Mouse (Mus musculus) adrenal gland (tissue): ENCODE data around the gene Hnrnpl.

Source experiments
- intact Hi-C: fragments of 180-260 bp; cut with DNase I; formaldehyde crosslinking; loops from one replicate; pipeline ENCODE4 v1.15.1; 2025

Gene Hnrnpl

DNA sequence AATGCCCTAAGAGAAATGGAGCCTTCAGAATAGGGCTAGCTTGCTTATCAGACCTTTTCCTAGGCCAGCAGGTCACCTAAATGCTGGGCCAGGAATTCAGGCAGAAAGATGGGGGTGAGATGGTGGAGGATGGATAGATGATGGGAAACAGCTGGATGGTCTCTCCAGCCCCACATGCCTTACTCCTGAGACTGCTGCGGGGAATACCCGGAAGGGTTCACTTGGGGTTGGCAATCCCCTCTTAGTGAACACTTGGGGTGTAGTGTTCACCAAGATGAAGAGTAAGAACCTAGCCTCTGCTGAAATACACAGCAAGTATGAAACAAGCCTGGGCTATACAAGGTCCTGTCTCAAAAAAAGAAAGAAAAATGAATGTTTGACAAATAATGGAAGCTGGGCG lies 19.1 kb upstream of the Hnrnpl start:
- intact Hi-C loops: loop anchor here (5.0 to 10.0 kb wide), 2 partner anchors 183 to 246 kb away; no protein-coding TSS in a partner anchor

DNA sequence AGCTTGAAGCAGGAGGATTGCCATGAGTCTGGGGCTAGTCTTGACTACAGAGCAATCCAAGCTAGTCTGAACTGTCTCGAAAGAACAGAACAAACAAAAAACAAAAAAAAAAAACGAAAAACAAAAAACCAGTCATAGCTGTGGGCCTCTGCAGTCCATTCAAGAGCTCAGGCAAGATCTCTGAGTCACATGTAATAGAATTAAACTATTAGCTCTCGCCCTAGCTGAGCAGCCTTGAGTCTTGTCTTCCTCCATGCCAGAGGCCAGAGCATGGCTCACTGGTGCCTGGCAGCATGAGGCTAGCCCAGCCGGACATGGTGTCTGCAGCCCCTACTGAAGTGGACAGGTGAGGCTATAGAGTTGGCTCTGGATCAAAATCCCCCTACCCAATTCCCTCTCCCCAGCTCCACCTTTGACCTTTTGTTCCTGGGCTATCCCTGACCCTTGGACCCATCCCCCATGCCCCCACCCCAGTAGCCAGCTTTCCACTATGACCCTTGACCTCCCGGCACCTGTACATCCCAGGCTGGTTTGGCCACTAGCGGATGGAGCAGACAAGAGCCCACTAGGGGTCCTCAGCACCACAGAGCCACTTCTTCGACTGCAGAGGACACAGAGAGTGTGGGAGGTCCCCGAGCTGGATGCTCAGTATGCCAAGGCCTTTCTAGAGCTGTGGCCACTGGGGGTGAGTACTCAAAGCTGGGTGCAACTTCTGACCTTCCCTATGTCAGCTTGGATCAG lies 18.1 kb upstream of the Hnrnpl start:
- intact Hi-C loops: no loop called here

DNA sequence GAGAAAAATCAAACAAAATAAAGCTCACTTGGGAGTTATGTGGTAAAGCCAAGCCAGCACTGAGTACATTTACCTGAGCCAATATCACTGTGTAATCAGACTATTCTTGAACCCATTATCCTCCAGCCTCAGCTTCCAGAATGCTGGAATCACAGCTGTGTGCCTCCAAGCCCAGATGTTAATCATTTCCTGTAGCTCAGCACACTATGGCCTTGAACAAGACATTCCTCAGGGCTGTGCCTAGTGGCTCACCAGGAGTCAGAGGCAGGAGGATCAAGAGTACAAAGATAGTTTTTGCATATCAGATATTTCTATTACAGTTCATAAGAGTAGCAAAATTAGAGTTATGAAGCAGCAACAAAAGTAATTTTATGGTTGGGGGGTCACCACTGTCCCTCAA lies 16.6 kb upstream of the Hnrnpl start:
- intact Hi-C loops: no loop called here

DNA sequence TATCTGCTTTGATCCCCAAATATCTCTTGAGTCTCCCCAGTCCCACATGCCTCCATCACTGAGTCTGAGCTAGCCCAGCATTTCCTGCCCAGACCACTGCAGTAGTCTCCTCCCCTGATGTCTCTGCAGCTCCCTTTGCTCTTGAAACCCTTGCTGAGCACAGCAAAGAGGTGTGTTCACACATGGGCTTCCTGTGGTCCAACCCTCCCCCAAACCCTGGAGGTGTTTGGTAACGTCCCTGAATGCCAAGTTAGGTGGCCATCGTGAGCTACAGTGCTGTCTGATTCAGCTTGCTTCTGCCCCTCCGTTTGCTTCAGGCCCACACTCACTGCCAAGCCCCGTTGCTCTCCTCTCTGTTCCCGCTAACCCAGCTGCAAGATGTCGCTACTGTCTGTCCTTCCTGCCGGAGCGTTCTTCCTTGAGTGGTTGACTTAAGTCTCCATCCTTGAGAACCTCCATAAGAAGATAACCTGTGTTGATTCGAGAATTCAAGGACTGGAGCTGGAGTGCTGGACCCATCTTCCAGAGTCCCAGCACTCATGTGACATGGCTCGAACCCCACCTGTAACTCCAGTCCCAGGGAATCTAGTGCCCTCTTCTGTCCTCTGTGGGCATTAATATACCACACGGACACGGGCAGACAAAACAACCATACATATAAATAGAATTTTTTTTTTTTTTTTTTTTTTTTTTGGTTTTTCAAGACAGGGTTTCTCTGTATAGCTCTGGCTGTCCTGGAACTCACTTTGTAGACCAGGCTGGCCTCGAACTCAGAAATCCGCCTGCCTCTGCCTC lies 15.8 kb upstream of the Hnrnpl start:
- intact Hi-C loops: no loop called here

DNA sequence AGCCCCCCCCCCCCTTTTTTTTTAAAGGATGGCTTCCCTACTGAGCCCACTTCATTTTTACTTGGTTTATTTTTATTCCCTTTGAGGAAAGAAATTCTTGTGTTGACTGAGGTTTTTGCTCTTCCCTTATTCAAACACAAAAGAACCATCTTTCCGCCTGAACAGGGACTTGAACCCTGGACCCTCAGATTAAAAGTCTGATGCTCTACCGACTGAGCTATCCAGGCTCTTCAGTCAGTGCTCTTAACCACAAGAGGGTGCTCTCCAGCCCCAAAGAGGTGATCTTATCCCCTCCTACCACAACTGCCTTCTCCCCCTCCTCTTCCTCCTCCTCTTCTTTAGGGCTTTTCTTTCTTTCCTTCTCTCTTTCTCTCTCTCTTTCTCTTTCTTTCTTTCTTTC lies 14.5 kb upstream of the Hnrnpl start:
- intact Hi-C loops: no loop called here

DNA sequence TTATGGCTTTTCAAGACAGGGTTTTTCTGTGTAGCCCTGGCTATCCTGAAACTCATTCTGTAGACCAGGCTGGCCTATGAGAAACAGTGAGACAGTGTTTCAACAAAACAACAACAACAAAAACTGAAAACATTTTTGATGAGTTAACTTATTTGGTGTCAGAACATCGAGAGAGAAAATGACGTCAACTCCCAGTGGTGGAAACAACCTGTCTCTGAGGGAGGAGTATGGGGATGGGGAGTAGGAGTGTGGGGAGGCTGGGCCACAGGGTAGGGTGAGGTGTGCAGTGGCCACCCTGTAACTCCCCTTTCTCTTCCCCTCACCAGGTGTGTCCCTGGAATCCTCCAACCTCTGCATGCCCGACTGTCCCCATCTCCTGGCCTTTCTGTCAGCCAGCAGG lies 13.8 kb upstream of the Hnrnpl start:
- intact Hi-C loops: no loop called here

DNA sequence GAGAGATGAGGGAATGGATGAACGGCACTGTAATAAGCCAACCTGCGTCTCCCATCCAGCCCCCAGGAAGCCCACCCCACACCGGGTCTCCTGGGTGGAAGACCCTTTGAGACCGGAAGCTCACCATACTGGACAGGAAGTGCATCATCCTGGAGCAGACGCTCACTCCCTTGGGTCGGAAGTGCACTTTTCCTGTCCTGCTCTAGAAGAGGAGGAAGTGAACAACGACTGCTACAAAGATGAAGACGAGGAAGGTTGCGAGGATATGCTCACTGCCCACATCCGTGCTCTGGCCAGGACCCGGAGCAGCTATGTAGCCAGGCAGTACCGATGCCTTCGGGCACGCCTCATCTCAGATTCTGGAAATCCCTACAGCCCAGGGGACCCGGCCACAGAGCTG lies 12.5 kb upstream of the Hnrnpl start:
- intact Hi-C loops: no loop called here

DNA sequence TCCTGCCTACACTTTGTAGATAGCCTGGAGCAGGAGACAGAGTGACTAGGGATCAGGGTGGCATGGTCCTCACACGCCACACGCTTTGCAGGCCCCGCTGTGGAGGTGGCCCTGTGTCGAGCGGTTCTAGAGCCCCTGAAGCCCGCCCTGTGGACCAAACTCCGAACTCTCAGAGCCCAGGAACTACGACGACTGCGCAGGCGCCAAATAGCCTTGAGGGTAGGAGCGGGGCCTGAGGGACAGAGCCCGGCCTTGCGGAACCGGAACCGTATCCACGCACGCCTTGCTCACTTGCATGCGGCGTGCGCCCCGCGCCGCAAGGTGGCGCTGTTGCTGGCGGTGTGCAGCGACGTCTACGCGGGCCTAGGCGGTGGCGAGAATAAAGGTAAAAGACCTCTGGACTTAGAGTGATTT lies 11.8 kb upstream of the Hnrnpl start:
- intact Hi-C loops: no loop called here

DNA sequence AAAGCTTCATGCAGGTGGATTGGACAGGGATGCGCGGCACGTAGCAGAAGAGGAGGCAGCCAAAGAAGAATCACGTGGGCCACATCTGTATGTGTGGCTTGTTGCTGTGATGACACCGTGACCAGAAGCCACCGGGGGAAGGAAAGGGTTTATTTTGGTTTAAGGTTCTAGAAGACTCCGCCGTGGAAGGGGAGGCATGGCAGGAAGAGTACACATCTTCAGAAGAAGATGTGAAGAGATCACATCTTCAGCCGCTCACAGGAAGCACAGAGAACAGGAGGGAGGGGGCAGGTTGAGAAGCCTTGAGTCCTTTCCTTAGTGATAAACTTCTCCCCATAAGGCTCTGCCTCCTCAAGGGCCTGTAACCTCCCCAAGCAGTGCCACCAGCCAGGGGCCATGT lies 8.3 kb upstream of the Hnrnpl start:
- intact Hi-C loops: loop anchor here (2.0 kb wide), 1 partner anchor 67 kb away; no protein-coding TSS in a partner anchor

DNA sequence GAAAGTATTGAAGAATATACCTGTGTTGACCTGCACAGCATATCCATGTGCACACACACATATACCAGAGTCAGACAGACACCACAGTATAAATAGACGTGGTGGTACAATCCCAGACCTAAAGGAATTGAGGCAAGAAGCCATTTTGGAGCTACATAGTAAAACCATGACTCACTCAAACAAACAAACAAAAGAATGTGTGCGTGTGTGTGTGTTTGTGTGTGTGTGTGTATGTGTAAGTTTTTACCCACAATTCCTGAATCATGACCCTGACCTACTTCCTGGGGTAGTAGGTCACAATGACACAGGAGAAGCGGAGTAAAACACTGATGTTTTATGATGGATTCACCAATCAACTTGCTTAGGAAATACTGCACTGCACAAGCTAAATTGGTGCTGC lies 6.9 kb upstream of the Hnrnpl start:
- intact Hi-C loops: no loop called here

DNA sequence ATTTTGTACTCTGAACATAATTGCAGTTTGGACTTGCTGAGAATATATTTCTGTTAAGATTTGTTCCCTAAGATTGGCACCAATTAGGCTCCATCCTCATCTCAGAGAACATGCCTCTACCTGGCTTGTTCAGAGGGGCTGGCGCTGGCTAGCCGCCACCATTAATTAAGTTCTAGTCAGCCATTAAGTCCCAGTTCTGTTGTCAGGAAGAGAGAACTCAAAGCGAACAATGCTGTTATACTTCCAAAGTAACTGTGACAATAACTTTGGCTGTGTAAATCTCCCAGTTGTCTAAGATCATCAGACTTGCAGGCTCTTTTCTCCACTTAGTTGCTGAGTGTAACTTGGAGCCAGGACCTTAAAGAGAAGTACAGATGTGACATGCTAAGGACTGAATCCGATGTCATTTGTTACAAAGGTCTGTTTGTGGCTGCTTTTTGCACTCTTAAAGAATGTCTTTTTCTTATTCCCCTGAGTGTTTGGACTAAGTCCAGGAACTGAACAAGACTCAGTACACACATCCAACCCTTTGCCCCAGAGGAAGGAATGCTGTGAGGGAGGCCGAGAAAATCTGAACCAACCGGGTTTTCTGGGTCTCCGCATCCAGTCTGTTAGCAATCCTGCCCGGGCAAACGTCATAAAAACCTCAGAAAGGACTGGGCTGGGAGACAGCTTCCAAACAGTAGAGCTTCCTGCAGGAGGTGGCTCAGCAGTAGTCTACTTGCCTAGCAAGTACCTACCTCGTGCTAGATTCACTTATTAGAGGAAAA lies 6.3 kb upstream of the Hnrnpl start:
- intact Hi-C loops: no loop called here

DNA sequence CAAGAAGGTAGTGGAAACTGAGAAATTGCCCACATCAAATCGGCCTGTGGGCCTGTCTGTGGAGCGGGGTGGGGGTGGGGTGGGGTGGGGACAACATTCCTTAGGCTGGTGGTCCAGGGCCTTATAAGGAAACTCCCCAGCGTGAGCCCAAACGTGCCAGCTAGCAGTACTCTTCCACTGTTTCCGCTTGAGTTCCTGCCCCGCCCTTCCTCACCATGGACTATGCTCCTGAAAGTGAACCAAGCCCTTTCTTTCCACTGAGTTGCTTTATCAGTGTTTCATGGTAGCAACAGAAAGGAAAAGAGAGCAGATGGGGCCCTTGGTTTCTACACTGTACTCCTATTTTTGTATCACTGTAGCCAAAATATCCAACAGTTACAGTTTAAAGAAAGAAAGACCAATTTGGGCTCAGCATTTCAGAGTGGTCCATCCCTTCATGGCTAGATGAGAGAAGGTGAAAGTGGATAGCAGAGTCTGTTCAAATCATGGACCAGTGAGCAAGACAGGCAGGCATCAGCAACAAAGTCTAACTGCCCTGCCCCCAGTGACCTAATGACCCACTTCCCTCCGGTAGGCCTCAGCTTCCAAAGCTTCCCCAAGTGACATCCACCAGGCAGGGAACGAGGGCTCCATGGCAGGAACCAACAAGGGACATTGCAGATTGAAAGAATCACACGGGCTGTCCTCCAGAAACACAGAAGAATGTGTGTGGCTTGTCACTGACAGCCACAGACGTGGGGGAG lies 5.3 kb upstream of the Hnrnpl start:
- intact Hi-C loops: no loop called here

DNA sequence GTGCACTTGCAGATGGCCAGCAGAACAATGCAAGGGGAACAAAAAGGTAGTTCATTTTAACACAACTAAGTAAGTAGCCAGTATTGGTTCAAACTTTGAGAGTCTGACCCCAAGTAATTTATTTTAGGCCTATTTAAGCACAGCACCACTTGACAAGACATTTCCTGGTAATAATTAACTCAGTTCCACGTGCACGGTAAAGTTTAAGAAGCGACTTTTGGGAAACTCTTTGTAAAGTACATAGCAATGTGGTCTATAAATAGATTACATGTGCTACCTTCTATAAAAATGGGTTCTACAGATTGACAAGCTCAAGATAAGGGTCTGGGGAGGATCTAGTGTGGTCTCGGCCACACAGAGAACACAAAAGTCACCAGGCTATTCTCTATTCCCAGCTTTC lies 4.6 kb upstream of the Hnrnpl start:
- intact Hi-C loops: no loop called here

DNA sequence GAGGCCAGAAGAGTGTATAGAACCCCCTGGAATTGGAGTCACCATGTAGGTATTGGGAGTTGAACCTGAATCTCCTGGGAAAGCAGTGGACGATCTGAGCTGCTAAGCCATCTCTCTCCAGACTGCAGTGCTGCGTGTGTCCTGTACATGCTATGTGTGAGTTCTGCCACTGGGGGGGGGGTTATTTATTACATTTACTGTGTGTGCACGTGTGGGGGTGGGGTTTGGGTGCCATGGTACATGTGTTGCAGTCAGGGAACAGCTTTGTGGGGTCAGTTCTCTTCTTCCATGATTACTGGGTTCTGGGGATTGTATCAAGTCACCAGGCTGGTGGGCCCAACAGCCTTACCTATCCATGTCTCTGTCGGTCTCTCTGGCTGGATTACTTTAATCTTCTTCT lies 1.5 kb upstream of the Hnrnpl start:
- intact Hi-C loops: no loop called here

DNA sequence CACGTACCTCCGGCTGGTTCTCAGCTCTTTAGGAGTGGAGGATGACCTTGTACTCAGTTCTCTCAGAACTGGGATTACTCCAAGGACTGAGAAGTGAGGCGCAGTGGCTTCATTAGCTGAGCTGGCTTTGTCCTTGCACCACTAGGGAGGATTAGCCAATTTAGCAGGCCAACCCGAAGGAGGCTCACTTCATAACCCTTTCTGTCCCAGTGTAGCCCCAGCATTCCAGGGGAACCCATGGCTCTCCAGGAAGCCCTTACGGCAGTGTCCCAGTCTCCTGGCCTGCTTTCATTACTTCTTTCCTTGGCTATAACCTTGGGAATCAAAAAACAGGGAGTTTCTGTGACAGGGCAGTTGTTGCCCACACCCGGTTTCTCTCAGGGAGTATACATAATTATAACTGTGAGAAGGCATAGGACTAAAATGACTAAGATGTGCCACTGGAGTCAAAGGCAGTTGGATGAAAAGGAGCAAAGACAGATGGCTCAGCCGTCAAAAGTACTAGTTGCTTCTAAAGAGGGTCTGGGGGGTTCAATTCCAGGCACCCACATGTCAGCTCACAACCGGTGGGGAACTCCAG lies 610 bp upstream of the Hnrnpl start:
- intact Hi-C loops: no loop called here

DNA sequence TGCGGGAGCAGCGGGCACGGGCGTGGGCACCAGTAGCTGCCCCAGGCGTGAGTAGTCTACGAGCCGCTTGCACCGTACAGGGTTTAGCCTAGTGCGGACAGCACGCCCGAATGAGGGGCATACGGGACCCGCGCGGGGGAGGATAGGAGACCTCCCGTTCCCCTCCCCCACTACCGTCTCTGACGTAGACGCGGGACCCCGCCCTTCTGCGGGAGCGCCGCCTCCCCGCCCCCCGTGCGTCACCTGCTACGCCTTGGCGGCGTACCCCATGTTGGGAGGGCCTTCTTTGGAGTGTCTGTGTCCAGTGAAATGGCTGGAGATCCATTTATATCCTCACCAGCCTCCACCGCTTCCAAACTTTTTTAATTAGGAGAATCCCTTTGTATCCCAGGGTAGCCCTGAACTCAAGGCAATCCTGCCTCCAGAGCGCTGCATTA lies 634 bp downstream of the Hnrnpl start:
- intact Hi-C loops: no loop called here

DNA sequence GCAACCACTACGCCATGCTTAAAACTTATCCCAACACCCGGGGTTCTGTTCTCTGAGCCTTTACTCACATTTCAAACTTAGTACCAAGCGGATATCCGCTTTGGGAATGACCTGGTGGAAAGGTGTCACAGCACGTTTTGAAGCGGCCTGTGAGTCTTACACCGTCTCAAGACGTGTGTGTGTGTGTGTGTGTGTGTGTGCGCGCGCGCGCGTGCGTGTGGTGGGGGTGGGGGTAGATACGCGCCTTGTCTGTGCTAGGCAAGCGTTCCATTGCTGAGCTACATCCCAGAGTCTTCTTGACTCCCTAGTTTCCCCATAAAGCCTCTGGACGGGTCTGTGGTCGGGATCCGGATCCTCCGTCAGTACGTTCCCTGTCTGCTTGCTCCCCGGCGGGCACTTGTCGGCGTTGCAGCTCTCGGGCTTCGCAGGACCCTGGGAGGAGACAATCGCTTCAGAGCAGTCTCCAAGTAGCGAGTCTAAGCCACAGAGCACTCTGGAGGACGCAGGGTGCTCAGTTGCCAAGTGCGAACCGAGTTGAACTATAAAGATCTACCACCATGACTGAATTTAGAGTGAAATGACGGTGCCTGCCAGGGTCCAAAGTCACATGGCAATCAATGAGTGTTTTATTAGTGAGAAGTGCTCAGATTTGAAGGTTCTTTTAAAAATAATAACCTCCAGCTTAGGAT lies 1.2 kb downstream of the Hnrnpl start:
- intact Hi-C loops: no loop called here

DNA sequence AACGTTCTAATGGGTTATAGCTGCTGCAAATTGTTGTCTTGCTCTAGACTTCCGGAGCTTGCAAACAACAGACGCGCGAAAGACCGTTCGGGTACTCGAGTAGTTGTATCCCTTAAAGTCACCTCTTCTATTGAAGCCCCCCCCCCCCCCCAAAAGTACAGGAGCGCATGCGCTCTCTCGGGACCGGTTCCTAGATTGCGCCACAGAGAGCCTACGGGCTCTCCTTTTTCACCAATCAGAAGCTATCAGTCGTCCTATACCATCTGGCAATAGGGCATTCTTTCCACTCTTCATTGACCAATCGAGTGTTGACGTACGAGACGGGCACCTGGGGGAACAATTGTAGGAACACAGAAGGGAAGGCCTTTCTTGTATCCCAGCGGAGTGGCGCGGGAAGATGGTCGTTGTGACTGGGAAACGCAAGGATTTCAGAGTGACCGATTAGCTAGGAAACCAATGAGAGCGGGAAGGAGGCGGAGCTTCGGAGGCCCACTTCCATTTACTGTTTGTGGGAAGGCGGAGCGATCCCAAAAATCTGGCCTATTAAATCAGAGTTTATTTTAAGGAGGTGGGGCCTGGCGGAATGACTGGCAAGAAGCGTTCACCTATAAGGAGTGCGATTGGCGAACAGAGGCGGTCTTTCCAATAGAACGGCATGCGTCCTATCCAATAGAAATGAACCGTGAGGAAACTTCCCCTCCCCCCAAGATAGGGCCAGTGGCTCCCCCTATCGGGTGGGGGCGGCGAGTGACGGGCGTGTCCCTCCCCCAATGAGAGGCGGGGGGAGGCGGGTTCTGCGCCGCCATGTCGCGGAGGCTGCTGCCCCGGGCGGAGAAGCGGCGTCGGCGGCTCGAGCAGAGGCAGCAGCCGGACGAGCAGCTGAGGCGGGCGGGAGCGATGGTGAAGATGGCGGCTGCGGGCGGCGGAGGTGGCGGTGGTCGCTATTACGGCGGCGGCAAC lies 2.0 kb downstream of the Hnrnpl start:
- intact Hi-C loops: no loop called here

DNA sequence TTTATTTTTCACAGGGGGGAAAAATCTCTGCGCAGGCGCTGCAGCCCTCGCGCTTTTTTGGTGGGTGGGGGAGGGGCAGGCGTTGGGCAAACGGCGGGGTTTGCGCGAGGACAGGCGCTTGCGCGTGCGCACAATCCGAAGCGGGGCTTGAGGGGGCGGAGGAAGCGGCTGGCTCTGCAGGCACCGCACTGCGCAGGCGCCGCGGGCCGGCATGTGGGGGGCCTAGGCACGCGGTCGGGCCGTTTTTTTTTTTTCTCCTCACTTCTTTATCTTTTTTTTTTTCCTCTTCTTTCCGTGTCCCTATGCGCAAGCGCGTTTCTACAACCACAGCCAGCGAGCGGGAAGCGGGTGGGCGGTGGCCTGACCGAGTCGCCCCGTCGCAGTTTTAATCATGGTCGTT lies 2.9 kb downstream of the Hnrnpl start:
- intact Hi-C loops: no loop called here
